Mouse (Mus musculus): ENCODE results near the gene Herc2. TPM values are rescaled to one million over a fixed set of nuclear protein-coding genes. Genes with fewer than 3 reads are reported as not detected.

Herc2 gene
- total RNA-seq, 2 experiments from 2014 or later, result 132 to 150 TPM

DNA sequence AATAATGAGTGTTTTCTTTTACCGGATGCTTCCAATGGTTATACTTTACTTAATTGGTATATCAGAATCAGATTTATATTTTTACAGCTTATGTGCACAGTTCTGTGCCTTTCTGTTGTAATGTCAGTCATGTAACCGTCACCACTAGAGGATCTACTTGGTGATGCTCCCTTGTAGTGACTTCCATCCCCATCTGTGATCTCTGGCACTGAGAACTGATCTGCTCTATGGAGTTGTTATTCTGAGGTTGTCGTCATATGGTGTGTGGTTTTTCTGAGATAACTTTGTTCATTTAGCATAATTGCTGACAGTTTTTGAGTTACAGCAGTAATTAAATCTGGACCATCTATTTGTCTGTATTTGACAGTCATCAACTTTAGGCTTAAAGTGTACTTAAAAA is 5.3 kb downstream of the Herc2 start:
- intact Hi-C loops (cut with DNase I), result no loop called here
- DNase-seq (ENCODE audit: low spot score in 2 of 2), result no peak

DNA sequence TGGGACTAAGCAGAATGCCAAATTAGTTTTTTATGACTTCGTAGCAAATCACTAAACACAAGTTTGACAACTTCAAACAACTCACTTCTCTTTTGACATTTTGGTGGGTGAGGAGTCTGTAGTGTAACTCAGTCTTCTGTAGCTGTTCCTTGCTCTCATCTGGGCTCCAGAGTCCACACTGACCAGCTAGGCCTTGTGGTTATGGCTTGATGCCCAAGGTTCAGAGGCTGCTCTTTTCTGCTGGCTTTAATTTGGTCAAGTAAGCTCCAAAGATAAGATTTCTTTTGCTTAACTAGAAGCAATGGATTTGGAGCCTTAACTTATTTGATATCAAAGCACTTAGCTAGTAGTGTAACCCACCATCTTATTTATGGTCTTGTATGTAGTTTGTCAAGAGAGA is 14.9 kb downstream of the Herc2 start:
- intact Hi-C loops (cut with DNase I), result no loop called here
- DNase-seq (ENCODE audit: low spot score in 2 of 2), result no peak

DNA sequence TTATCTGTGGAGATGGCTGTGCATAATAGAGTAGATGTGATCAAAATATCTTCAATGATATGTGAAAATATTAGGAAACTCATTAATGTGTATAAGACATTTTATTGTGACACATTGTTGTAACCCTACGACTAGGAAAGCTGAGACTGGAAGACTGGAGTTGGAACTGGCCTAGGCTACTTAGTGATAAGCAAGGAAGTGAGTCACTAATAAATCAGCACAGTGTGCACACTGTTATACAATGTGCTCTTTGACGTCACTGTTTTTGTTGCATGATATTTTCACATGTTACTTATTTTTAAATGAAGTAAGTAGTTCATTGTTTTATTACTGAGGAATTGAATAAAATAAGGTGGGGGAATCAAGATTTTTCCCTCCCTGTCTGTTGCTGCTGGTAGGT is 16.1 kb downstream of the Herc2 start:
- DNase-seq (ENCODE audit: low spot score in 2 of 2), result no peak
- intact Hi-C loops (cut with DNase I), result no loop called here

DNA sequence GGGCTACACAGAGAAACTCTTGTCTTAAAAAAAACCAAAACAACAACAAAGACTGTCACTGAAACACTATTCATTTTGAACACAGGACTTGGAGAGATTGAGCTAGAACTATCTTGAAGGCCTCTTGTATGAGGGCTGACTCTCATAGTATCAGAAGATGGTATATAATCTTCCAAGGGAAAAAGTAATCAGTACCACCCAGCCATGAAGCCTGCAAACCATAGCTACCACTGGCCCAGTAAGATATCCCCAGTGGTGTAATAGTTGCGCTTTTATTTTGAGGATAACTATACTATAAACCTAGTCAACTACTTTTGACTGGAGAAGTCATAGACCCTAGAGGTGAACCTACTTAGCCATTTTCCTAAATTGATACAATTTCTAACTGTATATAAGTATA is 16.6 kb downstream of the Herc2 start:
- intact Hi-C loops (cut with DNase I), result no loop called here
- no peak for DNase-seq (ENCODE audit: low spot score in 2 of 2)

DNA sequence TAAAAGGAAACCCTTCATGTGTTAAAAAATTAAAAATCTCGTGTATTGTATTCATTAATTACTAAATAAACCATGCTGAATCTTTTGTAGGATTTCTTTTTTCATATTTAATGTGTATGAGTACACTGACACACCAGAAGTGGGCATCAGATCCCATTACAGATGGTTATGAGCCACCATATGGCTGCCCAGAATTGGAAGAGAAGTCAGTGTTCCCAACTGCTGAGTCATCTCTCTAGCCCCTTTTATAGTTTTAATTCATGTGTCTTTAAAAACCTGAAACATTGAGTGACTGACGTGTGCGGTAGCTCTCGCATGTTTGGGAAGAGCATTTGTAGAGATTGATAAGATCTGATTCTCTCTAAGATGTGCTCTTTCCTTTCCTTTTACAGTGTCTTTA is 21.7 kb downstream of the Herc2 start:
- peak; percentile 29 to 49 for DNase-seq (ENCODE audit: low spot score in 2 of 2)
- intact Hi-C loops (cut with DNase I), result no loop called here

DNA sequence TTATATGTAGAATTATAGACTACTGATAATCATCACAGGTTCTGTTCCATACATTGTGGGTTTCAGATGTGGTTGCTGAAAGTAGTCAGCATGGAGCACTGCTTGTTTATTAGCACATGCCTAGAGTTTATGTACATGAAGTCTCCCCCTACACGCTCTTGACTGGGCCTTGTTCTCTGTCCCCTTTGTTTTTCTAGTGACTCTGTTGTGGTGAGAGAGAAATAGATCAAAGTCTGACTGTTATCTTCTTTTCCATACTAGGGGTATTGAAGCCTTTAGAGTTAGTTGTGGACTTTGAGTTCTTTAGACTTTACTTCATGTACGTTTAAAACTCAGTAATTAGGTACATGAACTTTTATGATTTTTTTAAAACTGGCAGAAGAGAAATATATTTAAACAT is 33.0 kb downstream of the Herc2 start:
- DNase-seq (ENCODE audit: low spot score in 2 of 2), result no peak
- intact Hi-C loops (cut with DNase I), result no loop called here

DNA sequence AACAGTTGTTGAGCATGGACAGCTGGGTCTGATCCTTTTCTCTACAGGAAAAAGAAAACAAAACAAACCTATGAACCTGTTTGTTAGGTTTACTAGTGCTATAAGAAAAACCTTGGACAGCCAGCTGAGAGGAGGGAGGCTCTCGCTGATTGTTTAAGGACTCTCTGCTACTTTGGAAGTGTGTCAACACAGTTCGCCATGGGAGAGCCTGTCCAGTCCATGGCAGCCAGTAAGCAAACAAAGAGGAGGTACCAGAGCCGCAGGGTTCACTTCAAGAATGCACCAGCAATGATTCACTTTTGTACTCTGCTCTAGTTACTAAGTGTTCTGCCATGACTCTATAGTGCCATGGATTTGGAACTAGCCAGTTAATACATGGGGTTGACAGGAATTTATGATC is 39.1 kb downstream of the Herc2 start:
- intact Hi-C loops (cut with DNase I), result no loop called here
- DNase-seq (ENCODE audit: low spot score in 2 of 2), result no peak

DNA sequence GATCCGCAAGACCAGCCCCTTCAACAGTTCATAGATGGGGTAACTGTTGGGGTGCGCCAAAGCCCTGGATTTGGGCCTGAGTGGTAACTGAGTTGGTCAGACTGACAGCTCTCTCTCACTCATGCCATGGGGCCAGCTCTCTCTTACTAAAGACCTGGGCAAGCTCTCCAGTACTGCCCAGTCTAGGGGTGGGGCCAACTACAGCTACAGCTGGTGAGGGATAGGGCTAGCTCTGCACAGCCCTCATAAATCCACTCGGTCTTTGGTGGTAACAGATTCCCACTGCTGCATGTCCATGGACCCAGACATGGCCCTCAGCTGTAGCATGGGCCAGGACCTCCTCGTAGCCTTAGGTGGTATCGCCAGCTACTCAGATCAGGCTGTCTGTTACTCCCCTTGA is 41.4 kb downstream of the Herc2 start:
- intact Hi-C loops (cut with DNase I), result no loop called here
- no peak for DNase-seq (ENCODE audit: low spot score in 2 of 2)

DNA sequence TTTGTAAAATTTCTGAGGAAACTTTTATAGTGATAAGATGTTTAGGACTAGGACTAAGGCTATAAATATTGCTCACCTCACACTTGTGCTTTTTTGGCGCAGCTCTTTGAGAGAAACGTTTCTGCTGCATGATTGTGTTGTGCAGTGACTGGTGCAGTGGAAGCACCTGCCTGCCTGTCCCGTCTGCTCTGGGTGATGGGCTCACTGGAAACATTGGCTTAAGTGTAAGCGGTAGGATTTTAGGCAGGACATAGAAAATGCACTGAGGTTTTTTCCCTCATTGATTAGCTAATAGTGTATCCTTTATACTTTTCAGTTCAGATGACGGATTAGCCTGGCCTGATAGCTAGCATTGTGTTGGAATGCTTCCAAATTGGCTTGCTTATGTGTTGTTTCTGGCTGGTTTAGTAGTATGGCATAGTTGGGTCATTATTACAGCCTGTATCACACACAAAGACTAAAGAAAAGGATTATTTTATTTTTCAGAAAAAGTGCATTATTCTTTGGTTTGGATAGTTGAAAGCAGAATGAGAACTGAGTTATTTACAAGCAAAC is 52.4 kb downstream of the Herc2 start:
- no peak for DNase-seq (ENCODE audit: low spot score in 2 of 2)

DNA sequence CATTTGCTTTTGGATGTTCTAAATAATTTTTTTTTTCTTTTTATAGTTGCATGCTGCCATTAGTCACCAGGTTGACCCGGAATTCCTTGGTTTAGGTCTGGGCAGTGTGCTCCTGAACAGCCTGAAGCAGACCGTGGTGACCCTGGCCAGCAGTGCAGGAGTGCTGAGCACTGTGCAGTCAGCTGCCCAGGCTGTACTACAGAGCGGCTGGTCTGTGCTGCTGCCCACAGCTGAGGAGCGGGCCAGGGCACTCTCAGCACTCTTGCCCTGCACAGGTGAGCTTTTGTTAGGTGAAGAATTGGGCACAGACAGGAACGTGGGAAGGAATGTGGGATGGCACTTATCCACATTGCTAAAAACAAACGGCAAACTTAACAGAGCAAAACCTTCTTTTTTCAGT is 63.0 kb downstream of the Herc2 start:
- DNase-seq (ENCODE audit: low spot score in 2 of 2), result no peak
- intact Hi-C loops (cut with DNase I), result no loop called here

More for the DNA sequence above, 52.4 kb downstream of the Herc2 start:
- intact Hi-C loops (cut with DNase I), result no loop called here

DNA sequence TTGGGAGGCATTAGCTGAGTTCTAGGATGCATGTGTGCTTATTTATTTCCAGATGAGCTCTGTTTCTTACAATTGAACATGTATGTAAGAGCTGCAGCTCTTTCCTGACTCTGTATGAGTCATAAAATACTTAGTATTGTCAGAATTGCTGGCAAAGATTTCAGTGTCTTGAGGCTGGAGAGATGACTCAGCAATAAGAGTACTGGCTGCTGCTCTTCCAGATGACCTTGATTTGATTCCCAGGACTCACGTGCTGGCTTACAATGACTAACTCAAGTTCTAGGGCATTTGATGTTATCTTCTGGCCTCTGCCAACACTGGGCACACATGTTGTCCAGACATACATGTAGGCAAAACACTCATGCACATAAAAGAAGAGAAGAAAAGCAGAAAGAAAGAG is 64.2 kb downstream of the Herc2 start:
- no peak for DNase-seq (ENCODE audit: low spot score in 2 of 2)
- intact Hi-C loops (cut with DNase I), result no loop called here

DNA sequence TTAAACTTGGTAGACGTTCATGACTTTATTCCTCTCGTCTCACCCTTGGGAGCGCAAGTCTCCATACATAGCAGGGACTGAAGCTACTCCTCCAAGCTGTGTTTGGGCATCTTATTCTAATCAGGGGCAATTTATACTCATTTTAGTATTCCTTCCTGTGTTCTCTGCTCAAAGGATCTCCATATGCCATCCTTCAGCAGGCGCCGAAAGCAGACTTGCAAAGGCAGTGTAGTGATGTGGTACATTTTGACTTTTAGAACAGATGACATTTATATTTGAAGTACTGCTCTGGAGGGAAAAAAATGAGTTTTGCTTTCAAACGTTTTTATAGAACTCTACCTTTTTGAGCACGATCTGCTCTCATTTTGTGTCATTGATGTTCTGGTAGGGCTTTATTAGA is 71.0 kb downstream of the Herc2 start:
- DNase-seq (ENCODE audit: low spot score in 2 of 2), result peak in 1 of 2 experiments; percentile 15
- intact Hi-C loops (cut with DNase I), result no loop called here

DNA sequence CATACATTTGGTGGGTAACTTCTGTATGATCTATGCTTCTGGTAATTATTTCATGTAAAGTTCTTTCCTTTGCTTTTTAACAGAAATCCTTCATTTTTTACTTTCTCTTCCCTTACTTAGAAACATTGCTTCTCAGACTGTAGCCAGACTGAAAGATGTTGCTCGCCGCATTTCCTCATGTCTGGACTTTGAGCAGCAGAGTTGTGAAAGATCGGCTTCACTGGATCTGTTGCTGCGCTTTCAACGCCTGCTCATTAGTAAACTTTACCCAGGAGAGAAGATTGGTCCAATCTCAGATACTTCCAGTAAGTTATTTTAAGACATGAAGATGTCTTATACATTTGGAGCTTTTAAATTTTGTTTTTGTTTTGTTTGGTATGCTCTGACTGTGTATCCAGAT is 71.4 kb downstream of the Herc2 start:
- intact Hi-C loops (cut with DNase I), result no loop called here
- DNase-seq (ENCODE audit: low spot score in 2 of 2), result no peak

DNA sequence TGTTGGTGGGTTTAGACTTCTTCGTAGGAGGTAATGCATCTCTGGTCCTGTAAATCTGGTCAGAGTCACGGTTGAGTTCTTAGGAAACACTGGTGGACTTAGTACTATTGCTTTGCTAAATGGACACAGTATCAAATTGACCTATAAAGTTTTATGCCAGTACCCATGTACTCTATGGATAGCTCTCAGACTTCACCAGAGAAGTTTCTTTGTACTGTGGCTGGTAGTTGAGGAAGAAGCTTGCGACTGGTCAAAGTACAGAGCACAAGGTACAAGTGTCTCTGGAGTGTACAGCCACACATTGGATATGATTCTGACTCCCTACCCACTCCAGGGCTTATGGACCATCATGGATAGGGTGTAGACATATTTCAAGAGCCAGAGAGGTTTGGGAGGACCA is 78.1 kb downstream of the Herc2 start:
- no peak for DNase-seq (ENCODE audit: low spot score in 2 of 2)
- intact Hi-C loops (cut with DNase I), result no loop called here

DNA sequence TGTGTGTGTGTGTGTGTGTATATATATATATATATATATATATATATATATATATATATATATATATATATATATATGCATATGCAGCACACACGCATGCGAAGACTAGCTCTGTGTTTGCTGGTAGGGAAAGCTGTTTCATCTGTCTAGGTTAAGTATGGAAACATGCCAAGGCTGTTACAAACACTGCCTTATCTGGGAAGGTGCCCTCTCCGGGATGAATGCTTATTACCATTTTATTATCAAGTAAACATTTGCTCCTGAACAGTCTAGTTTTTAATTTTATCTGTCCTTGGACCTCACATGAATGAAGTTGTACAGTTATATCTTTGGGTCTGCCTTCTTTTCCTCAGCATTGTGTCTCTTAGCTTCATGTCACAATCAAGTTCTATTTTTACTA is 79.6 kb downstream of the Herc2 start:
- intact Hi-C loops (cut with DNase I), result no loop called here
- no peak for DNase-seq (ENCODE audit: low spot score in 2 of 2)

DNA sequence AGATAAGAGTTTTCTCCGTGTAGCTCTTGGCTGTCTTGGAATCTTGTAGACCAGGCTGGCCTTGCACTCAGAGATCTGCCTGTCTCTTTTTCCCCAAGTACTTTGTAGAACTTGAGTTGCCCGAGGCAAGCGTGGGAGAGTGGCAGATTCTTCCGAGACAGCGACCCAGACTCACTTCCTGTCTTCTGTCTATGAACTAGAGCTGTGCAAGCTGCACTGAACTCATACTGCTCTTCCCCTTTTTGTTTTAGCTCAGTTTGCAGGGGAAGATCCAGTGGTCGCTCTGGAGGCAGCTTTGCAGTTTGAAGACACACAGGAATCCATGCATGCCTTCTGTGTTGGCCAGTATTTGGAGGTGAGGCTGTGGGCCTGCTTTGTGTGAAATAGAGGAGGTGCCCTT is 81.6 kb downstream of the Herc2 start:
- peak in 1 of 2 experiments; percentile 9 for DNase-seq (ENCODE audit: low spot score in 2 of 2)
- intact Hi-C loops (cut with DNase I), result no loop called here

DNA sequence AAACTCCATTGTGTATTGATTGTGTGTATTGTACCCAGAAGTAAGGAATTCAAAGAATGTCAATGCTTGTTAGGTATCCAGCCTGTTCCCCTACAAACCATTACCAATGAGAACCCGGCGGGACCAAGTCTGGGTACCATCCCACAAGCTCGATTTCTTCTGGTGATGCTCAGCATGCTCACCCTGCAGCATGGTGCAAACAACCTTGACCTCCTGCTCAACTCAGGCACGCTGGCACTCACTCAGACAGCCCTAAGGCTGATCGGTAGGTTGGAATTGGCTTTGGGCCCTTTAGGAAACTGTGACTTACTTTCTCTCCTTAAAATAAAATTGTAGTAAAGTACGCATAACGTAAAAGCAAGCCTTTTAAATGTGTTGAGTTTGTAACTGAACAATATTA is 88.7 kb downstream of the Herc2 start:
- intact Hi-C loops (cut with DNase I), result no loop called here
- DNase-seq (ENCODE audit: low spot score in 2 of 2), result no peak

DNA sequence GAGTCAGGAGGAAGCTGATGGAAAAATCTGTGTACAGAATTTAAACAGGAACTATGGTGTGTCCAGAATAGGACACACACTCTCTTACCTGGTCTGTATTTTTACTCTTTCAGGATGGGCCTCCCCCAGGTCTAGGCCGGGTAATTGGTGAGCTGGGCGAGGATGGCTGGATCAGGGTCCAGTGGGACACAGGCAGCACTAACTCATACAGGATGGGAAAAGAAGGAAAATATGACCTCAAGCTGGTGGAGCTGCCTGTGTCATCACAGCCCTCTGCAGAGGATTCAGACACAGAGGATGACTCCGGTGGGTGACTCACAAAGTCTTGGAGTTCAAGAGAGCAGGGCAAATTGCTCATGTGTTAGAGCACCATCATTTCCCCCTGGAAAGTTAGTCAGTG is 96.4 kb downstream of the Herc2 start:
- intact Hi-C loops (cut with DNase I), result no loop called here
- DNase-seq (ENCODE audit: low spot score in 2 of 2), result no peak

DNA sequence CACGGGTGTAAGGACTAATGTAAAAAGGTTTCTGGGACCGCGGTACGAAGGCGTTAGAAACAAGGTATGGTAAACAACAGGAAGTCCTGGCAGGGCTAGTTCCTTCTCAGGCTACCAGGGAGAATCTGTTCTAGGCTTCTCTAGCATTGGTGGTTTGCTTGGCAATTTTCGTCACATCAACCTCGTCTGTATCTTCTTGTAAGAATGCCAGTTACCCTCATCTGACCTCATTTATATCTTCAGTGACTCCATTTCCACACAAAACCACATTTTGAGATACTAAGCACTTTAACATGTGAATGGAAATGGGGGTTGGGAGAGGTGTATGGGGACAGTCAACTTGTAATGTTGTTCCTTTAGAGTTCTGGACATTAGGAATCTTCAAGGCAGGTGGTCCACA is 98.9 kb downstream of the Herc2 start:
- no peak for DNase-seq (ENCODE audit: low spot score in 2 of 2)
- intact Hi-C loops (cut with DNase I), result no loop called here

DNA sequence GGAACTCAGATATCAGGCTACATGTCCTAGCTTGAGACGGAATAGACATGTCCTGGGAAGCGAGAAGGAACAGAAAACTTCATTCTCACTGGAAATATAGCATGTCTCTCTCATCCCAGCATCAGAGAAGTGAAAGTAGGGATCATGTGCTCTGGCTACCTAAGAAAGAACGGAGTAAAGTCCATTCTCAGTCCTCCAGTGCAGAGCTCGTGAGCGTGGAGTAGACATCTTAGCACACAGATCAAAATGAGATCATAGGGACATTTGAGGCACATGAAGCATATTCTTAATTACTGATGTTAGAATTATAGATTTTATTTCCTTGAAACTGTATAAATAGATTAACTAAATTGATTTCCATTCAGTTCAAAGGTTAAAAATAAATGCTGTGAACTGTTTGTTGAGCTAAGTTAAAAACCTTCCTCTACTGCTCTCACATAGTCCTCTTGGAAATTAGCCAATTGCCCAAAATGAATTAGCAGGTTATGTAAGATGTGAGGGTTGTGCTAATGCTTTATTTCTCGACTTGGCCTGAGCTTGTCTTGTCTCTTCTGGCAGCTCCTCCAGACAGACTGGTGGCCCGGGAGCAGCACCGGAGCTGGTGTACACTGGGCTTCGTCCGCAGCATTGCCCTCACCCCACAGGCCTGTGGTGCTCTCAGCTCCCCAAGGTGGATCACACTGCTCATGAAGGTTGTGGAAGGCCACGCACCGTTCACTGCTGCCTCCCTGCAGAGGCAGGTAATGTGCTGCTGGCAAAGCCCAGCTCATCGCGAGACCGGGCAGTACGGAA is 102.1 kb downstream of the Herc2 start:
- DNase-seq (ENCODE audit: low spot score in 2 of 2), result no peak
- intact Hi-C loops (cut with DNase I), result loop anchor here (5.0 kb wide), 1 partner anchor 55 kb away; no protein-coding TSS in a partner anchor

DNA sequence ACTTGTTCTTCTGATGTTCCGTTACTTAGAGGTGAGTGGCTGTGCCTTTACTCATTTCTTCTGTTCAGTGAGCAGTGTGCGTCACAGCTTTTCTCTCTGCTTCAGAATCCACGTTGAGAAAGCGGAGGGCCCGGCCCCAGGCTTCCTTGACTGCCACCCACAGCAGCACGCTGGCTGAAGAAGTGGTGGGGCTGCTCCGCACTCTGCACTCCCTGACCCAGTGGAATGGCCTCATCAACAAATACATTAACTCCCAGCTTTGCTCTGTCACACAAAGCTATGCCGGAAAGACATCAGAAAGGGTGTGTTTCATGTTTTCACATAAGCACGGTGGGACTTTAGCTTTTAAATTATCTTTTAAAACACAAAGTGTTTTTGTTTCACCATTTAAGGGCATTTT is 103.2 kb downstream of the Herc2 start:
- intact Hi-C loops (cut with DNase I), result loop anchor here (5.0 kb wide), 1 partner anchor 54 kb away; no protein-coding TSS in a partner anchor
- no peak for DNase-seq (ENCODE audit: low spot score in 2 of 2)
